Mouse (Mus musculus): ENCODE data around the gene Rps19bp1.
A peak's percentile ranks its signal among the peaks of the same experiment; 100 is the strongest.

The Rps19bp1 gene

GRCm38 (mm10) chr15:80263610-80264575, at the start of gene Rps19bp1:
Gene Rps19bp1, minus strand, starts transcription at chr15:80264315.
- DNase-seq (ENCODE audit: low read depth): peak; percentile 96

- no peak for DNase-seq (ENCODE audit: low read depth)
Measured at GRCm38 (mm10) chr15:80306146-80306545, 42.0 kb upstream of the Rps19bp1 start.

GRCm38 (mm10) chr15:80304188-80304587, 40.1 kb upstream of the Rps19bp1 start:
- no peak for DNase-seq (ENCODE audit: low read depth)

GRCm38 (mm10) chr15:80303779-80304178, 39.7 kb upstream of the Rps19bp1 start:
- DNase-seq (ENCODE audit: low read depth): no peak

GRCm38 (mm10) chr15:80297146-80297545, 33.0 kb upstream of the Rps19bp1 start:
- no peak for DNase-seq (ENCODE audit: low read depth)

- DNase-seq (ENCODE audit: low read depth): peak; percentile 89
Measured at GRCm38 (mm10) chr15:80289436-80289835, 25.3 kb upstream of the Rps19bp1 start.

- DNase-seq (ENCODE audit: low read depth): no peak
Measured at GRCm38 (mm10) chr15:80288036-80288435, 23.9 kb upstream of the Rps19bp1 start.

- no peak for DNase-seq (ENCODE audit: low read depth)
Measured at GRCm38 (mm10) chr15:80286851-80287415, 22.8 kb upstream of the Rps19bp1 start, which contains the start of gene Cacna1i. Gene Cacna1i, plus strand, starts transcription at chr15:80287238.

GRCm38 (mm10) chr15:80280646-80281045, 16.5 kb upstream of the Rps19bp1 start:
- peak; percentile 62 for DNase-seq (ENCODE audit: low read depth)

GRCm38 (mm10) chr15:80279053-80279452, 14.9 kb upstream of the Rps19bp1 start:
- no peak for DNase-seq (ENCODE audit: low read depth)

GRCm38 (mm10) chr15:80278121-80278759, 14.1 kb upstream of the Rps19bp1 start:
- DNase-seq (ENCODE audit: low read depth): no peak

- peak; percentile 58 for DNase-seq (ENCODE audit: low read depth)
Measured at GRCm38 (mm10) chr15:80277625-80278024, 13.5 kb upstream of the Rps19bp1 start.

GRCm38 (mm10) chr15:80277107-80277506, 13.0 kb upstream of the Rps19bp1 start:
- no peak for DNase-seq (ENCODE audit: low read depth)

GRCm38 (mm10) chr15:80271858-80272396, 7.8 kb upstream of the Rps19bp1 start:
- DNase-seq (ENCODE audit: low read depth): no peak

- DNase-seq (ENCODE audit: low read depth): peak; percentile 87
Measured at GRCm38 (mm10) chr15:80266281-80266680, 2.2 kb upstream of the Rps19bp1 start.

- DNase-seq (ENCODE audit: low read depth): peak; percentile 23
Measured at GRCm38 (mm10) chr15:80261100-80261499, 3.0 kb downstream of the Rps19bp1 start.

- DNase-seq (ENCODE audit: low read depth): peak; percentile 86
Measured at GRCm38 (mm10) chr15:80260677-80261076, 3.4 kb downstream of the Rps19bp1 start.

- peak; percentile 15 for DNase-seq (ENCODE audit: low read depth)
Measured at GRCm38 (mm10) chr15:80259406-80260045, 4.6 kb downstream of the Rps19bp1 start.

GRCm38 (mm10) chr15:80258240-80259170, 5.6 kb downstream of the Rps19bp1 start:
- peak; percentile 39 for DNase-seq (ENCODE audit: low read depth)

- DNase-seq (ENCODE audit: low read depth): no peak
Measured at GRCm38 (mm10) chr15:80257602-80258239, 6.4 kb downstream of the Rps19bp1 start.
